Mouse (Mus musculus) ES-E14 (cell line): ENCODE data around the gene St3gal3.

Experiments used
- CHD2 ChIP-seq: IDR thresholded peaks from 2 replicates; pipeline ENCODE4 v1.6.1; 2014; ENCODE audit warnings: mild to moderate bottlenecking, low read depth, low read length, inconsistent platforms
- MAFK ChIP-seq: IDR thresholded peaks from 2 replicates; pipeline ENCODE4 v1.6.1; 2014; ENCODE audit warnings: mild to moderate bottlenecking, low read depth, low read length, inconsistent platforms; ENCODE audit not compliant: insufficient read depth
- ZC3H11A ChIP-seq: IDR thresholded peaks from 2 replicates; pipeline ENCODE4 v1.6.1; 2012; ENCODE audit warnings: low read depth, mild to moderate bottlenecking, inconsistent platforms, low read length, borderline replicate concordance
- ZNF384 ChIP-seq: IDR thresholded peaks from 2 replicates; pipeline ENCODE4 v1.6.1; 2012; ENCODE audit warnings: low read depth, low read length, inconsistent platforms

DNA sequence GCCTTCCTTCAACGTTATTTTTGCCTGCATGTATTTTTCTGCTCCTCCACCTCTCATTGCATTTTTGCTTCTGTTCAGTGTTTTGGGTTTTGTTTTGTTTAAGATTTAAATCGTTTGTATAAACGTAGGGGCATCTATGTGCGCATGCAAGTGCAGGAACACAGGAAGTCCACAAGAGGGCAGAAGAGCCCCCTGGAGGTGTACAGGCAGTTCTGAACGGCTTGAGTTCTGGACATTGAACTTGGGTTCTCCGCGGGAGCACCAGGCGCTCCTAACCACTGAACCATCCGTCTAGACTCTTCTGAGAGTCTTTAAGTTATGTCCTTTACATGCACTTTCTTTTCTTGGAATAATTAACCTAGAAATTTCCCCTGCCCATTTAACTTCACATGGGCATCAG is 44.8 kb downstream of the St3gal3 start:
- TF ChIP-seq ZNF384 (no peak), ZC3H11A (0 out of 2 replicates have a peak, but pooled peaks have one; percentile 55), CHD2 (no peak), MAFK (no peak)
